Mouse (Mus musculus) lung, embryonic 14.5 days (tissue): ENCODE results near the gene Smyd3. TPM values are rescaled to one million over a fixed set of nuclear protein-coding genes. Genes with fewer than 3 reads are reported as not detected.

Source experiments
- ATAC-seq: fragments of 200-750 bp; cut with Nextera tagmentation; 2 replicates; pipeline ENCODE4 v1.8.0; 2017; ENCODE audit warnings: mild to moderate bottlenecking, moderate TSS enrichment, moderate library complexity; ENCODE audit not compliant: insufficient read depth
- DNase-seq: peaks from one replicate; pipeline ENCODE4 v3.0.0-alpha.2; 2015
- H3K27ac ChIP-seq: fragments of 300-500 bp; sonication (generic); 2 replicates; pipeline ENCODE4 v1.5.1; 2014; ENCODE audit warnings: low read depth, mild to moderate bottlenecking, moderate library complexity
- H3K27me3 ChIP-seq: fragments of 300-500 bp; sonication (generic); 2 replicates; pipeline ENCODE4 v1.6.1; 2014; ENCODE audit warnings: low read length, control low read depth; ENCODE audit not compliant: insufficient read depth
- H3K36me3 ChIP-seq: fragments of 300-500 bp; sonication (generic); 2 replicates; pipeline ENCODE4 v1.6.1; 2014; ENCODE audit warnings: control low read depth; ENCODE audit not compliant: insufficient read depth
- H3K4me1 ChIP-seq: fragments of 300-500 bp; sonication (generic); 2 replicates; pipeline ENCODE4 v1.6.1; 2014; ENCODE audit warnings: antibody characterized with exemption, control low read depth; ENCODE audit not compliant: insufficient read depth
- H3K4me2 ChIP-seq: fragments of 300-500 bp; sonication (generic); 2 replicates; pipeline ENCODE4 v1.6.1; 2014; ENCODE audit warnings: mild to moderate bottlenecking
- H3K4me3 ChIP-seq: fragments of 300-500 bp; sonication (generic); 2 replicates; pipeline ENCODE4 v1.5.1; 2014; ENCODE audit warnings: low read depth, low read length
- H3K9ac ChIP-seq: fragments of 300-500 bp; sonication (generic); 2 replicates; pipeline ENCODE4 v1.6.1; 2014
- H3K9me3 ChIP-seq: fragments of 300-500 bp; sonication (generic); 2 replicates; pipeline ENCODE4 v1.6.1; 2016; ENCODE audit warnings: low read depth, low read length, control low read depth
- CTCF ChIP-seq: IDR thresholded peaks from 2 replicates; pipeline ENCODE4 v1.5.1; 2016; ENCODE audit warnings: antibody characterized with exemption, low read depth
- WGBS: fragments of 180-500 bp; shearing (Covaris S2); extraction: QIAGEN DNeasy Blood & Tissue Kit; methylation state at CpG from one replicate; pipeline ENCODE4 v1.1.7; 2014; 5-methylcytosine and 5-hydroxymethylcytosine counted together
- polyA plus RNA-seq: library from polyadenylated mRNA; unstranded; fragments of >200 nt; fragmentation: Nextera tagmentation; extraction: Ambion mirVana; gene quantifications from 2 replicates; pipeline ENCODE4 v1.2.1, GENCODE M21; 2014

Smyd3 gene
- polyA plus RNA-seq, 1 experiment from 2014 or later = 20.6 TPM

- DNase-seq (no peak), ATAC-seq (no peak)
- no peak overlapping the region for H3K9ac ChIP-seq
- H3K4me2 ChIP-seq = no peak overlapping the region
- no peaks in the 10 kb centered on the region for H3K27me3 ChIP-seq
- no peaks in the 10 kb centered on the region for H3K36me3 ChIP-seq
- H3K4me1 ChIP-seq = no peaks in the 10 kb centered on the region
- 53% methylated on average over 14 of the region's 14 CpGs for WGBS
- TF ChIP-seq CTCF = no peak
- H3K4me3 ChIP-seq = no peak overlapping the region
- no peak overlapping the region for H3K27ac ChIP-seq
- H3K9me3 ChIP-seq = no peaks in the 10 kb centered on the region
These were observed 606.9 kb downstream of the Smyd3 start for GRCm38 (mm10) chr1:178910951-178911350.

Other genes with a start within 250 kb of the Smyd3 start
- gene Tfb2m, start 28.2 kb upstream of the Smyd3 start, polyA plus RNA-seq = 26.6 and 34.6 TPM in 2 replicates
- gene Cnst, start 28.3 kb upstream of the Smyd3 start, polyA plus RNA-seq = 17.1 and 18.2 TPM in 2 replicates
- 69.9 and 71.3 TPM in 2 replicates for gene Sccpdh, start 150.2 kb upstream of the Smyd3 start, polyA plus RNA-seq
- gene Kif28, start 227.2 kb upstream of the Smyd3 start, polyA plus RNA-seq = not detected in 2 replicates